Mouse (Mus musculus): ENCODE data around the gene Nt5c2. TPM values are rescaled to one million over a fixed set of nuclear protein-coding genes. Genes with fewer than 3 reads are reported as not detected.

Gene Nt5c2
- polyA plus RNA-seq, 1 experiment from 2014 or later: 93.2 TPM

- WGBS: 85% methylated on average over 3 of the region's 3 CpGs
- ATAC-seq (ENCODE audit: low FRiP score): no peak
- Histone ChIP-seq H3K27ac (no peak overlapping the region), H3K4me1 (replicated peaks) (no peaks in the 10 kb centered on the region), H3K27me3 (no peaks in the 10 kb centered on the region), H3K4me2 (no peak overlapping the region), H3K9ac (no peak overlapping the region), H3K9me3 (no peaks in the 10 kb centered on the region), H3K4me3 (no peak overlapping the region), H3K36me3 (peaks cover 77% of the 10 kb centered on the region)
These were observed 21.6 kb upstream of the Nt5c2 start for GRCm38 (mm10) chr19:47036596-47036995.

GRCm38 (mm10) chr19:47034916-47035315, 20.0 kb upstream of the Nt5c2 start:
- Histone ChIP-seq H3K27ac (no peak overlapping the region), H3K9ac (no peak overlapping the region), H3K27me3 (no peaks in the 10 kb centered on the region), H3K4me3 (no peak overlapping the region), H3K4me1 (replicated peaks) (peaks cover 2% of the 10 kb centered on the region; the same call in 1 of the 2 replicates), H3K4me2 (no peak overlapping the region), H3K9me3 (no peaks in the 10 kb centered on the region), H3K36me3 (peaks cover 63% of the 10 kb centered on the region)
- no peak for ATAC-seq (ENCODE audit: low FRiP score)
- WGBS: 92% methylated on average over 4 of the region's 4 CpGs

DNA sequence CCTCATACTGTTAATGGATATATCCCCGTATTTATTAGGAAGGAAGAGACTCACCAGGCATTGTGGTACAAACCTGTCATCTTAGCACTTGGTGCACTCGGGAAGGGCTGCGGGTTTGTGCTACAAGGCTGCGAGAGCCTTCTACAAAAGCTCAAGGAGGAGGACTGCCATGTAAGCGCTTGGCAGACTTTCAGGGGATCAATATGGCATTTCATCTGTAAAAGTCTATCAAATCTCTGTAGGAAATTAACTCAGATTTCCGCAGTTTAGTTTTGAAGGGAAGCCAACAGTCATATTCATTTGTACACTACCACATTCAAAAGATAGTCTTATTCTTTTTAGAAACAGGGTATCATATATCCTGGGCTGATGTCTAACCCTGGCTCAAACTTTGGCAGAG, 16.8 kb upstream of the Nt5c2 start:
- H3K4me3 ChIP-seq: no peak overlapping the region
- no peaks in the 10 kb centered on the region for H3K9me3 ChIP-seq
- no peaks in the 10 kb centered on the region for H3K27me3 ChIP-seq
- WGBS: 96% methylated on average over 6 of the region's 6 CpGs
- H3K27ac ChIP-seq: no peak overlapping the region
- H3K4me1 ChIP-seq (replicated peaks): peaks cover 7% of the 10 kb centered on the region; the same call in 1 of the 2 replicates
- no peak for ATAC-seq (ENCODE audit: low FRiP score)
- H3K36me3 ChIP-seq: peaks cover 44% of the 10 kb centered on the region
- no peak overlapping the region for H3K9ac ChIP-seq
- H3K4me2 ChIP-seq: no peak overlapping the region

GRCm38 (mm10) chr19:47029796-47030195, 14.8 kb upstream of the Nt5c2 start:
- Histone ChIP-seq H3K4me3 (no peak overlapping the region), H3K36me3 (peaks cover 50% of the 10 kb centered on the region), H3K9ac (peak overlapping the region; percentile 46), H3K27ac (peak overlapping the region; percentile 82), H3K4me1 (replicated peaks) (peaks cover 7% of the 10 kb centered on the region; the same call in 1 of the 2 replicates), H3K27me3 (no peaks in the 10 kb centered on the region), H3K9me3 (no peaks in the 10 kb centered on the region), H3K4me2 (no peak overlapping the region)
- WGBS: 53% methylated on average over 9 of the region's 9 CpGs
- ATAC-seq (ENCODE audit: low FRiP score): no peak

DNA sequence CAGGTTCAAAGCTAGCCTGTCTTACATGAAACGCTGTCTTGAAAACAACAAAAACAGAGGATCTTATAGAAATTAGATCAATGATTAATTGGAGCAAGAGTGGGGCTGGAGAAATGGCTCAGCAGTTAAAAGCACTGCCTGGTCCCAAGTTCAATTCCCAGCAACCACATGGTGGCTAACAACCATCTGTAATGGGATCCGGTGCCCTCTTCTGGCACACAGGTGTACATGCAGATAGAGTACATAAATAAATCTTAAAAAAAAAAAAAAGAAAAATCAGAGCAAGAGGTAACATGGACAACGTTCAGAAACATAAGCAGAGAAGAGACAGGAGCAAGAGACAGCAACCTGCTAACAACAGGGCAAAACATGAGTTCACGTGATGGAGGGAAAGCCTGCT, 11.6 kb upstream of the Nt5c2 start:
- no peak for ATAC-seq (ENCODE audit: low FRiP score)
- H3K36me3 ChIP-seq: peaks cover 64% of the 10 kb centered on the region
- no peak overlapping the region for H3K4me2 ChIP-seq
- no peak overlapping the region for H3K27ac ChIP-seq
- H3K9ac ChIP-seq: no peak overlapping the region
- H3K27me3 ChIP-seq: no peaks in the 10 kb centered on the region
- 88% methylated on average over 4 of the region's 4 CpGs for WGBS
- H3K4me1 ChIP-seq (replicated peaks): peaks cover 8% of the 10 kb centered on the region; the same call in 1 of the 2 replicates
- H3K4me3 ChIP-seq: no peak overlapping the region
- H3K9me3 ChIP-seq: no peaks in the 10 kb centered on the region

DNA sequence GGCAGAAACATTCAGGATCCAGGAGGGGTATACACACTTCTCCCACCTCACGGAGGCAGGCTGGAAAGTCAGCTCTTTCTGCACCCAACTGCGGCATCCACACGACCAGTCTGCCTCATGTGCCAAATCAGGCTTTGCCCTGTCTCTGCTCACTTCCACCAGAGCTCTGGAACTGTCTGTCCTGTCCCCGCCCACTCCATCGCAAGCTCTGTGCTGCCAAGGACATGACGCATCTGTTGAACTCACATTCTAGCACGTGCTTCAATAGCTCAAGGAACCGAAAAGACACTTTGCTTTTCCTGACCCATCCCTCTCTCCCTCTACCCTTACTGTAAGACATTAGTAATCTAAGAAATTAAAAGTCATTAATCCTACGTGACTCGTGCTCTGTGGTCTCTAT, 10.0 kb upstream of the Nt5c2 start:
- Histone ChIP-seq H3K4me2 (no peak overlapping the region), H3K9me3 (no peaks in the 10 kb centered on the region), H3K36me3 (peaks cover 78% of the 10 kb centered on the region), H3K4me3 (no peak overlapping the region), H3K27ac (no peak overlapping the region), H3K4me1 (replicated peaks) (peaks cover 22% of the 10 kb centered on the region), H3K9ac (no peak overlapping the region), H3K27me3 (no peaks in the 10 kb centered on the region)
- 80% methylated on average over 10 of the region's 10 CpGs for WGBS
- ATAC-seq (ENCODE audit: low FRiP score): no peak

- Histone ChIP-seq H3K36me3 (peaks cover 81% of the 10 kb centered on the region), H3K27me3 (no peaks in the 10 kb centered on the region), H3K4me3 (no peak overlapping the region), H3K9ac (no peak overlapping the region), H3K4me2 (no peak overlapping the region), H3K27ac (no peak overlapping the region), H3K4me1 (replicated peaks) (peaks cover 24% of the 10 kb centered on the region), H3K9me3 (no peaks in the 10 kb centered on the region)
- no peak for ATAC-seq (ENCODE audit: low FRiP score)
- 88% methylated on average over 13 of the region's 13 CpGs for WGBS
These were observed 8.6 kb upstream of the Nt5c2 start for GRCm38 (mm10) chr19:47023546-47023945.

DNA sequence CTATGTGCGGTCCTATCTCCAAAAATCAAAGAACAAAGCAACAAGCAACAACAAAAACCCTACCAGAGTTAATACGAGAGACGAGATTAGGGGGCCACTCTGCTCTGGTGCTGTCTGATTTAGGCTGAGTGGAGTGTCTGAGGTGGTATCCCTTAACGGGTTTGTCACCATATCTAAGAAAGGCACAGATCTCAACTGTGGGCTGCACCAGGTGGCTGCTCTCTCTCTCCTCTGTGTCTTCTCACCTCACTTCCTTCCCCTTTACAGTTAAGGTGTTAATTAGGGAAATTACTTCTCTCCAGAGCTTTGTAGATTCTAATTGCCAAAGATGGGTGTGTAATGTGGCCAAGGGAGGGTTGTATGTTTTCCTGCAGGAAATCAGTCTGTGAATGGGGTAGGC, 7.8 kb upstream of the Nt5c2 start:
- Histone ChIP-seq H3K36me3 (peaks cover 78% of the 10 kb centered on the region), H3K4me1 (replicated peaks) (peaks cover 24% of the 10 kb centered on the region), H3K27ac (no peak overlapping the region), H3K4me3 (no peak overlapping the region), H3K4me2 (no peak overlapping the region), H3K9me3 (no peaks in the 10 kb centered on the region), H3K27me3 (no peaks in the 10 kb centered on the region), H3K9ac (no peak overlapping the region)
- no peak for ATAC-seq (ENCODE audit: low FRiP score)
- 93% methylated on average over 4 of the region's 4 CpGs for WGBS

DNA sequence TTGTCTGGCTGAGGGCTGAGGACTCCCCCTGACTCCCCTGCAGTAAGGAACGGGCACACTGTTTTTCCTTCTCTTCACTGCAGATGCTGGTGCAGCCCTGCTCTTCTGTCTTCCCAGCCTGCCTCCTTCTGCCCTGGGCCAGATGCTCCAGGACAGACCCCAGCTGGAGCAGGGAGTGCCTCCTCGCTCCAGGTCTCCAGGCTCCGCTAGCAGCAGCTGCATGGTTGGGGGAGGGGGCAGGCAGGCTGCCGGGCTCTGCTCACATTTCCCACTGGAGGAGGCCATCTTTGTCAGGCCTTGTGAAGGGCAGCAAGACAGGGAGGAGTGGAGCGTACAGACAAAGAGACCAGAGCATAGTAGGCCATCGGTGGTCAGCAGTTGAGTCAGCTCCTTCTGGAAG, 4.4 kb upstream of the Nt5c2 start:
- Histone ChIP-seq H3K9ac (peak overlapping the region; percentile 89), H3K4me2 (peak overlapping the region; percentile 82), H3K9me3 (no peaks in the 10 kb centered on the region), H3K27me3 (peaks cover 16% of the 10 kb centered on the region), H3K4me3 (peak overlapping the region; percentile 91), H3K36me3 (peaks cover 46% of the 10 kb centered on the region), H3K27ac (peak overlapping the region; percentile 94), H3K4me1 (replicated peaks) (peaks cover 28% of the 10 kb centered on the region)
- 5% methylated on average over 6 of the region's 6 CpGs for WGBS
- ATAC-seq (ENCODE audit: low FRiP score): peak; percentile 8; the same call in 1 of the 2 replicates

DNA sequence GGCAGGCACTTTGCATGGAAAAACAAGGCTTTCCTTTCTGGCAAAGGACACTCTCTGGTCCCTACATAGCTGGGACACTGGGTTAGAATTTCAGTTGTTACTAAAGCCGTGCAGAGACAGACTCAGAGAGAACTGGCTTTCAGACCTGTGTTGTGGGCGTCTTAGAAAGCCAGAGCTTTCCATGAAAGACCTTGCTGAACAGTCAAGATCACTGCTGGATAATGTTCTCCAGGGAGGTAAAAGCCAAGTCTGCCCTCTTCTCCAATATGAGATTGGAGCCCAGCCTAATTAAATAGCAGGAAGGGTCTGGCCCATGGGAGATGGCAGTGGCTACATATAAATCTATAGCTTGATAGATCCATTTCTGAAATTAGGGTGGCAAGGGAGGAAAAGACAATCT, 3.4 kb upstream of the Nt5c2 start:
- H3K27ac ChIP-seq: peak overlapping the region; percentile 94
- WGBS: 8% methylated on average over 2 of the region's 2 CpGs
- peak overlapping the region; percentile 82 for H3K4me2 ChIP-seq
- no peak for ATAC-seq (ENCODE audit: low FRiP score)
- H3K4me3 ChIP-seq: peak overlapping the region; percentile 91
- H3K27me3 ChIP-seq: peaks cover 20% of the 10 kb centered on the region
- H3K9ac ChIP-seq: peak overlapping the region; percentile 89
- H3K36me3 ChIP-seq: peaks cover 36% of the 10 kb centered on the region
- peaks cover 29% of the 10 kb centered on the region for H3K4me1 ChIP-seq (replicated peaks)
- H3K9me3 ChIP-seq: no peaks in the 10 kb centered on the region

GRCm38 (mm10) chr19:47017831-47018230, 2.9 kb upstream of the Nt5c2 start:
- 1% methylated on average over 3 of the region's 3 CpGs for WGBS
- Histone ChIP-seq H3K27me3 (peaks cover 25% of the 10 kb centered on the region), H3K36me3 (peaks cover 31% of the 10 kb centered on the region), H3K4me2 (peak overlapping the region; percentile 82), H3K27ac (peak overlapping the region; percentile 94), H3K9ac (peak overlapping the region; percentile 89), H3K4me1 (replicated peaks) (peaks cover 34% of the 10 kb centered on the region), H3K9me3 (no peaks in the 10 kb centered on the region), H3K4me3 (peak overlapping the region; percentile 91)
- no peak for ATAC-seq (ENCODE audit: low FRiP score)

GRCm38 (mm10) chr19:47016487-47016886, 1.5 kb upstream of the Nt5c2 start:
- Histone ChIP-seq H3K9ac (peak overlapping the region; percentile 98), H3K4me2 (peak overlapping the region; percentile 82), H3K36me3 (peaks cover 17% of the 10 kb centered on the region), H3K27me3 (peaks cover 29% of the 10 kb centered on the region), H3K27ac (peak overlapping the region; percentile 98), H3K9me3 (no peaks in the 10 kb centered on the region), H3K4me1 (replicated peaks) (peaks cover 34% of the 10 kb centered on the region), H3K4me3 (peak overlapping the region; percentile 91)
- ATAC-seq (ENCODE audit: low FRiP score): no peak
- WGBS: 1% methylated on average over 14 of the region's 15 CpGs

GRCm38 (mm10) chr19:47015965-47016364, 1.0 kb upstream of the Nt5c2 start:
- Histone ChIP-seq H3K4me3 (peak overlapping the region; percentile 91), H3K4me1 (replicated peaks) (peaks cover 28% of the 10 kb centered on the region), H3K27me3 (peaks cover 29% of the 10 kb centered on the region), H3K9ac (peak overlapping the region; percentile 98), H3K9me3 (no peaks in the 10 kb centered on the region), H3K27ac (peak overlapping the region; percentile 98), H3K4me2 (peak overlapping the region; percentile 82), H3K36me3 (peaks cover 12% of the 10 kb centered on the region)
- no peak for ATAC-seq (ENCODE audit: low FRiP score)
- 5% methylated on average over 9 of the region's 9 CpGs for WGBS
